Mouse (Mus musculus) kidney, embryonic 14.5 days (tissue): ENCODE measurements at regions not wholly inside any gene's neighbourhood (a gene's known extent, or its start where the extent isn't known, plus 50 kb on each side); places are given as distances from the start of the nearest gene placed in this dataset.
"Not testable (repeated sequence)": the region's sequence is repeated elsewhere in the genome, so short reads cannot be mapped to it uniquely, and the experiment has no call there.

Source experiments
- ATAC-seq: fragments of 200-750 bp; cut with Nextera tagmentation; 2 replicates; pipeline ENCODE4 v1.8.0; 2017; ENCODE audit warnings: moderate number of reproducible peaks, mild to moderate bottlenecking, moderate TSS enrichment, moderate library complexity; ENCODE audit not compliant: low FRiP score, low TSS enrichment
- H3K27ac ChIP-seq: fragments of 300-500 bp; sonication (generic); 2 replicates; pipeline ENCODE4 v1.5.1; 2014; ENCODE audit warnings: low read depth, mild to moderate bottlenecking, low read length, moderate library complexity, mixed read lengths
- H3K27me3 ChIP-seq: fragments of 300-500 bp; sonication (generic); 2 replicates; pipeline ENCODE4 v1.6.1; 2014; ENCODE audit warnings: mild to moderate bottlenecking, low read length; ENCODE audit not compliant: control insufficient read depth, insufficient read depth
- H3K36me3 ChIP-seq: fragments of 300-500 bp; sonication (generic); 2 replicates; pipeline ENCODE4 v1.6.1; 2014; ENCODE audit warnings: low read length, mixed read lengths; ENCODE audit not compliant: control insufficient read depth, insufficient read depth
- H3K4me1 ChIP-seq: fragments of 300-500 bp; sonication (generic); 2 replicates; pipeline ENCODE4 v1.6.1; 2014; ENCODE audit warnings: low read length, mixed read lengths; ENCODE audit not compliant: control insufficient read depth, insufficient read depth
- H3K4me2 ChIP-seq: fragments of 300-500 bp; sonication (generic); replicated peaks from 2 replicates; pipeline ENCODE4 v1.6.1; 2014; ENCODE audit warnings: low read depth, mild to moderate bottlenecking, low read length
- H3K4me3 ChIP-seq: fragments of 300-500 bp; sonication (generic); 2 replicates; pipeline ENCODE4 v1.5.1; 2014; ENCODE audit warnings: mild to moderate bottlenecking, low read length
- H3K9ac ChIP-seq: fragments of 300-500 bp; sonication (generic); 2 replicates; pipeline ENCODE4 v1.6.1; 2014; ENCODE audit warnings: low read depth, mild to moderate bottlenecking, low read length, moderate library complexity
- H3K9me3 ChIP-seq: fragments of 300-500 bp; sonication (generic); 2 replicates; pipeline ENCODE4 v1.6.1; 2016; ENCODE audit warnings: low read length; ENCODE audit not compliant: control insufficient read depth
- WGBS: fragments of 180-500 bp; shearing (Covaris S2); extraction: QIAGEN DNeasy Blood & Tissue Kit; methylation state at CpG from one replicate; pipeline ENCODE4 v1.1.7; 2014; 5-methylcytosine and 5-hydroxymethylcytosine counted together

- H3K9ac ChIP-seq, result no peak overlapping the region
- H3K4me2 ChIP-seq, result no peak overlapping the region
Measured at GRCm38 (mm10) chr6:20641375-20641774, 573.9 kb upstream of the Kcnd2 start.

GRCm38 (mm10) chr6:20641851-20642250 lies 573.5 kb upstream of the Kcnd2 start:
- Histone ChIP-seq H3K4me1 (no peaks in the 10 kb centered on the region), H3K9me3 (no peaks in the 10 kb centered on the region), H3K4me3 (no peak overlapping the region), H3K36me3 (no peaks in the 10 kb centered on the region), H3K4me2 (no peak overlapping the region), H3K9ac (no peak overlapping the region), H3K27me3 (no peaks in the 10 kb centered on the region), H3K27ac (no peak overlapping the region)
- ATAC-seq, result no peak
- WGBS, result 86% methylated on average over 2 of the region's 2 CpGs

More at GRCm38 (mm10) chr6:20641375-20641774, 573.9 kb upstream of the Kcnd2 start:
- Histone ChIP-seq H3K27ac (no peak overlapping the region), H3K4me1 (no peaks in the 10 kb centered on the region), H3K27me3 (no peaks in the 10 kb centered on the region), H3K9me3 (no peaks in the 10 kb centered on the region), H3K36me3 (no peaks in the 10 kb centered on the region), H3K4me3 (no peak overlapping the region)
- 75% methylated on average over 4 of the region's 4 CpGs for WGBS
- ATAC-seq, result no peak

GRCm38 (mm10) chr6:20657042-20657441 lies 558.3 kb upstream of the Kcnd2 start:
- H3K27me3 ChIP-seq, result no peaks in the 10 kb centered on the region
- ATAC-seq, result no peak
- no peaks in the 10 kb centered on the region for H3K4me1 ChIP-seq
- H3K36me3 ChIP-seq, result no peaks in the 10 kb centered on the region
- no peak overlapping the region for H3K4me3 ChIP-seq
- no peak overlapping the region for H3K27ac ChIP-seq
- H3K4me2 ChIP-seq, result no peak overlapping the region
- H3K9ac ChIP-seq, result no peak overlapping the region
- WGBS, result 79% methylated on average over 1 of the region's 1 CpGs
- no peaks in the 10 kb centered on the region for H3K9me3 ChIP-seq

GRCm38 (mm10) chr6:20673219-20673618 lies 542.1 kb upstream of the Kcnd2 start:
- no peak overlapping the region for H3K27ac ChIP-seq
- no peaks in the 10 kb centered on the region for H3K4me1 ChIP-seq
- no peak overlapping the region for H3K9ac ChIP-seq
- peak; percentile 55; the same call in 1 of the 2 replicates for ATAC-seq
- H3K4me2 ChIP-seq, result no peak overlapping the region
- no peaks in the 10 kb centered on the region for H3K27me3 ChIP-seq
- 68% methylated on average over 1 of the region's 1 CpGs for WGBS
- no peak overlapping the region for H3K4me3 ChIP-seq
- no peaks in the 10 kb centered on the region for H3K9me3 ChIP-seq
- no peaks in the 10 kb centered on the region for H3K36me3 ChIP-seq

GRCm38 (mm10) chr6:20686447-20687238 lies 528.7 kb upstream of the Kcnd2 start:
- not testable (repeated sequence) for ATAC-seq, H3K9me3 ChIP-seq, H3K4me3 ChIP-seq, H3K4me1 ChIP-seq, H3K36me3 ChIP-seq, H3K4me2 ChIP-seq, H3K9ac ChIP-seq, H3K27me3 ChIP-seq, H3K27ac ChIP-seq
- WGBS, result 82% methylated on average over 4 of the region's 4 CpGs

GRCm38 (mm10) chr6:20687239-20687575 lies 528.1 kb upstream of the Kcnd2 start:
- not testable (repeated sequence) for H3K36me3 ChIP-seq, H3K9me3 ChIP-seq, H3K4me3 ChIP-seq, H3K4me1 ChIP-seq, H3K27me3 ChIP-seq, H3K27ac ChIP-seq, H3K9ac ChIP-seq, H3K4me2 ChIP-seq, ATAC-seq
- 53% methylated on average over 1 of the region's 1 CpGs for WGBS

- Histone ChIP-seq H3K27me3 (no peaks in the 10 kb centered on the region), H3K9me3 (no peaks in the 10 kb centered on the region), H3K9ac (no peak overlapping the region), H3K4me3 (no peak overlapping the region), H3K27ac (no peak overlapping the region), H3K4me2 (no peak overlapping the region), H3K36me3 (no peaks in the 10 kb centered on the region), H3K4me1 (no peaks in the 10 kb centered on the region)
- WGBS, result 83% methylated on average over 1 of the region's 1 CpGs
- no peak for ATAC-seq
Measured at GRCm38 (mm10) chr6:20725948-20726347, 489.4 kb upstream of the Kcnd2 start.

GRCm38 (mm10) chr6:20739095-20739494 lies 476.2 kb upstream of the Kcnd2 start:
- no peak for ATAC-seq
- no peaks in the 10 kb centered on the region for H3K36me3 ChIP-seq
- H3K4me3 ChIP-seq, result no peak overlapping the region
- no peak overlapping the region for H3K4me2 ChIP-seq
- H3K4me1 ChIP-seq, result no peaks in the 10 kb centered on the region
- H3K9me3 ChIP-seq, result no peaks in the 10 kb centered on the region
- no peak overlapping the region for H3K9ac ChIP-seq
- no peak overlapping the region for H3K27ac ChIP-seq
- no peaks in the 10 kb centered on the region for H3K27me3 ChIP-seq

- Histone ChIP-seq H3K9me3 (no peaks in the 10 kb centered on the region), H3K4me1 (no peaks in the 10 kb centered on the region)
- ATAC-seq, result no peak
Measured at GRCm38 (mm10) chr6:20740406-20740805, 474.9 kb upstream of the Kcnd2 start.

More at GRCm38 (mm10) chr6:20740406-20740805, 474.9 kb upstream of the Kcnd2 start:
- Histone ChIP-seq H3K36me3 (no peaks in the 10 kb centered on the region), H3K4me2 (no peak overlapping the region), H3K9ac (no peak overlapping the region), H3K27ac (no peak overlapping the region), H3K4me3 (no peak overlapping the region), H3K27me3 (no peaks in the 10 kb centered on the region)
- WGBS, result 71% methylated on average over 1 of the region's 1 CpGs
